Mouse (Mus musculus) left cerebral cortex, adult 11 months (tissue): ENCODE measurements around the gene Eya4.

Experiments used
- DNase-seq: peaks from one replicate; pipeline ENCODE4 v3.0.0; 2022; ENCODE audit warnings: low spot score

Gene Eya4

DNA sequence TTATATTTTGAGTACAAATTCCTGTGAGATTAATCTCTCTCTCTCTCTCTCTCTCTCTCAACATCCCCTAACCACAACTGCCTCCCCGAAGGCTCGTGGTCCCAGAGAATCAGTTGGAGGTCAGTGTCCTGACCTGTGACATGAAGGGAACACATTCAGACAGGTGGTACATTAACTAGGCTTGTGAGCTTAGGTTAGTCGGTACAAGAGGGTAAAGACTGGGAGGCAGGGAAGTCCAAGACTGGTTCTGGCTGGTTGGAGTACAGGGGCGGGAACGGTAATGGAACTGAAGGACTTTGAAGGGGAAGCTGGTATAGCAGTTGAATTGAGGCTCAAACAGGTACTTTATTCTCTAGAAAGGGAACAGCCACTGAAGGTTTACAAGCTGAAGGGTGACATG is 287.9 kb downstream of the Eya4 start:
- DNase-seq: no peak

DNA sequence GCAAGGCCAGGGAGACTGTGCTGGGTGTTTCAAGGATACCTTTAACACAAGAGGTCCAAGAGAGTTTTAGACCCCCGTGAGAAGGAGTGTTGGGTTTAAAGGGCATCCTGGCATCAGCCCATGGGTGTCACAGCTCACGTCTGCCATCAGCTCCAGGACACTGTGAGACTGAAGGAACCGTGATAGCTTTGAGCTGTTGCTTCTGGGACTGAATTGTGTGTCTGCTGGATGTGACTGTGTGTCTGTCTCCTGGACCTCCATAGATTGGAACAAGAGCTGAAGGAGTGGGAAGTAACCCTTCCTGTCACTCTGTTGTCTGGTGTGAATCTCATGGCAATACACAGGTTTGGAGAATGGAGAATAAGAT is 289.9 kb downstream of the Eya4 start:
- DNase-seq: no peak

DNA sequence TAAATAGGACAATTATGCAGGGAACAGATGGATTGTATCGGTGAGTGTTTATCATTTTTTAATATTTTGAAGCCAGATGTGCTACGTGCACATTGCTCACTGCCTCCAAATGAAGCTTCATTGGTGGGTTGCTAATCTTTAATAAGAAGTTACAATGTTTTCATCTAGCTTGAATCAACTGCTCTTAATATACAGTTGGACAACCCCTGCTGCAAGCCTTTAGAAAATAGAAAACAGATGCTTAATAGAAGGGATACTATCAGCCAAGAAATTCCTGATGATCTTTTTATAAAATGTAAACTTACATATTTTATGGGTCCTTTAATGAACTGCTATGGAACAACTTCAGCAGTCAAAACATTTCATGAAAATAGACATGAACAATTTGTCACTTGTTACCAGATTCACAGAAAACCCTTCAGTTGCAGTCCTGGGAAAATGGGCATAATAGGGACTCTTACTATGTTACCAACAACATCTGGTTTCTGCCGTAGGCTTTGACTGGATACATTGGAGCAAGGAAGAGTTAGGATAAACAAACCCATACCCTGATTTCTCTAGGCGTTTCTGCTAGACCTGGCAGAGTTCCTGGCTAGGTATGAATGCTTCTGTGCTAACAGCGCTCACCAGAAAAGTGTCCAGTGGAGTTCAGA is 290.4 kb downstream of the Eya4 start:
- DNase-seq: no peak

DNA sequence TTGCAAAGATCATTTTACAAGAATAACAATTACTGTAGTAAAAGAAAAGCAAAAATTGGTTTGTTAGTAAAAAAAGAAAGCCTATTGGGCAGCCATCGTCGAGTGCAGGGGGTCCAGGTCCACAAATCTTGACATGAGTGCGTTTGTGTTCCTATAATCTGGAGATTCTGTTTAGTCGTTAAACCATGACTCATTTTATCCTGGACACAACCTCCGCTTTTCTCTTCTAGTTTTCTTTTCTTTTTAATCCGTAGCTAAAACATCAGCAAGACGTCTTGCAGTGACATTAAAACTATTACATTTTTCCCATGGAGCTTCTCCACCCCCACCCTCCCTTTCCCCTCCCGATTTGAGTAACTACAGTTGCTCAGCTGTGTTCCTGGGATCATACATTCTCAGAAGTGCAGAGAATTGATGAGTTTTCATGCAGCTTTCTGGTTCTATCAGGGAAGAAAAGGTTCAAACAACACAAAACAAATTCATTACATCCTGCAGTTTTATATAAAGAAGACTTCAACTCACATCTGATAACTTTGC is 297.1 kb downstream of the Eya4 start:
- no peak for DNase-seq
